Mouse (Mus musculus): ENCODE data around the gene Nsg2. TPM values are rescaled to one million over a fixed set of nuclear protein-coding genes. Genes with fewer than 3 reads are reported as not detected.

Gene Nsg2
- polyA plus RNA-seq, 1 experiment from 2014 or later = 530 TPM

Other genes starting within 250 kb of the Nsg2 start
- 15.4 and 17.8 TPM in 2 replicates for gene Cpeb4, start 128.3 kb upstream of the Nsg2 start, polyA plus RNA-seq (2015; fragmentation: Nextera tagmentation; extraction: Ambion mirVana)
- gene 4930524B15Rik, start 34.9 kb upstream of the Nsg2 start, polyA plus RNA-seq (2015; fragmentation: Nextera tagmentation; extraction: Ambion mirVana) = 0.16 and 0.36 TPM in 2 replicates
- not detected in 2 replicates for gene Il9r, start 199.8 kb downstream of the Nsg2 start, polyA plus RNA-seq (2015; fragmentation: Nextera tagmentation; extraction: Ambion mirVana)
- 49.5 and 50.4 TPM in 2 replicates for gene Snrnp25, start 205.0 kb downstream of the Nsg2 start, polyA plus RNA-seq (2015; fragmentation: Nextera tagmentation; extraction: Ambion mirVana)
- 24.8 and 29.2 TPM in 2 replicates for gene Rhbdf1, start 221.8 kb downstream of the Nsg2 start, polyA plus RNA-seq (2015; fragmentation: Nextera tagmentation; extraction: Ambion mirVana)
- gene Mpg, start 226.0 kb downstream of the Nsg2 start, polyA plus RNA-seq (2015; fragmentation: Nextera tagmentation; extraction: Ambion mirVana) = 34.7 and 36.9 TPM in 2 replicates

All from hindbrain, embryonic 15.5 days (tissue).